Mouse (Mus musculus) limb, embryonic 11.5 days (tissue): ENCODE measurements around the gene Ppt2. TPM values are rescaled to one million over a fixed set of nuclear protein-coding genes. Genes with fewer than 3 reads are reported as not detected.

Source experiments
- ATAC-seq: fragments of 200-750 bp; cut with Nextera tagmentation; 2 replicates; pipeline ENCODE4 v1.8.0; 2017; ENCODE audit warnings: low read depth; ENCODE audit not compliant: insufficient number of reproducible peaks, low FRiP score, low TSS enrichment
- DNase-seq: peaks from one replicate; pipeline ENCODE4 v3.0.0-alpha.2; 2015; ENCODE audit warnings: low spot score
- H3K27ac ChIP-seq: fragments of 300-500 bp; sonication (generic); replicated peaks from 2 replicates; pipeline ENCODE4 v1.5.1; 2014; ENCODE audit warnings: low read depth, mild to moderate bottlenecking, low read length
- H3K27me3 ChIP-seq: fragments of 300-500 bp; sonication (generic); 2 replicates; pipeline ENCODE4 v1.6.1; 2014; ENCODE audit warnings: mild to moderate bottlenecking, low read length, mixed read lengths; ENCODE audit not compliant: control insufficient read depth, insufficient read depth
- H3K36me3 ChIP-seq: fragments of 300-500 bp; sonication (generic); 2 replicates; pipeline ENCODE4 v1.6.1; 2014; ENCODE audit warnings: mild to moderate bottlenecking, low read length, moderate library complexity, mixed read lengths; ENCODE audit not compliant: control insufficient read depth, insufficient read depth
- H3K4me1 ChIP-seq: fragments of 300-500 bp; sonication (generic); 2 replicates; pipeline ENCODE4 v1.6.1; 2014; ENCODE audit warnings: low read length, mixed read lengths; ENCODE audit not compliant: control insufficient read depth, insufficient read depth
- H3K4me2 ChIP-seq: fragments of 300-500 bp; sonication (generic); 2 replicates; pipeline ENCODE4 v1.6.1; 2014; ENCODE audit warnings: low read depth, mild to moderate bottlenecking, moderate library complexity; ENCODE audit not compliant: severe bottlenecking
- H3K4me3 ChIP-seq: fragments of 300-500 bp; sonication (generic); 2 replicates; pipeline ENCODE4 v1.5.1; 2014; ENCODE audit warnings: low read depth, low read length
- H3K9ac ChIP-seq: fragments of 300-500 bp; sonication (generic); 2 replicates; pipeline ENCODE4 v1.6.1; 2014; ENCODE audit warnings: mild to moderate bottlenecking, low read length
- H3K9me3 ChIP-seq: fragments of 300-500 bp; sonication (generic); 2 replicates; pipeline ENCODE4 v1.6.1; 2016; ENCODE audit warnings: low read length; ENCODE audit not compliant: control insufficient read depth
- WGBS: fragments of 180-500 bp; shearing (Covaris S2); extraction: QIAGEN DNeasy Blood & Tissue Kit; methylation state at CpG from one replicate; pipeline ENCODE4 v1.1.7; 2014; 5-methylcytosine and 5-hydroxymethylcytosine counted together
- polyA plus RNA-seq: library from polyadenylated mRNA; unstranded; fragments of >200 nt; fragmentation: Nextera tagmentation; extraction: Ambion mirVana; gene quantifications from 2 replicates; pipeline ENCODE4 v1.2.1, GENCODE M21; 2014

Ppt2 gene
- polyA plus RNA-seq, 1 experiment from 2014 or later: 26.1 TPM

- peak overlapping the region; percentile 57; the same call in 1 of the 2 replicates for H3K27ac ChIP-seq
- H3K4me1 ChIP-seq: peaks cover 42% of the 10 kb centered on the region
- no peaks in the 10 kb centered on the region for H3K27me3 ChIP-seq
- ATAC-seq (no peak), DNase-seq (no peak)
- H3K36me3 ChIP-seq: no peaks in the 10 kb centered on the region
- H3K9ac ChIP-seq: no peak overlapping the region
- no peaks in the 10 kb centered on the region for H3K9me3 ChIP-seq
- WGBS: 42% methylated on average over 3 of the region's 3 CpGs
- no peak overlapping the region for H3K4me3 ChIP-seq
- H3K4me2 ChIP-seq: no peak overlapping the region
Measured at GRCm38 (mm10) chr17:34588767-34589166, 39.5 kb downstream of the Ppt2 start.

DNA sequence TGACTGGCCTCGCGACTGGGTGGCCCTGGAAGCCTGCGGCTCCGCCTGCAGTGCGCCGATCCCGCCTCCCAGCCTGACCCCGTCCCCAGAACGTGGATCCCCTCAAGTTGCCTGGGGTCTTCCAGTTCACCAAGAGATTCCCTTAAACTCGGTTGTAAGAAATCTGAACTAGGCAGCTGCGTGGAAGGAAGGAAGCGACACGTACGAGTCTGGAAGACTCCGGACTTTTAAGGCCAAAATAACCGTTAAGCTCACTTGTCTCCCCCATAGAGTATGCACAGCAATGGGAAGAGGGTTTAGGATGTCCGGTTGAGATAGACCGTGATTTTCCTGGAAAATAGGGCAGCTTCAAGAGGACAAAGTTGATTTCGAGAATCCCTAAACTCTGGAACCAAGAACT, 40.5 kb downstream of the Ppt2 start:
- WGBS: 5% methylated on average over 19 of the region's 19 CpGs
- ATAC-seq: no peak
- Histone ChIP-seq H3K4me1 (peaks cover 36% of the 10 kb centered on the region), H3K4me3 (peak overlapping the region; percentile 74), H3K27me3 (no peaks in the 10 kb centered on the region), H3K4me2 (peak overlapping the region; percentile 89), H3K36me3 (no peaks in the 10 kb centered on the region), H3K9me3 (no peaks in the 10 kb centered on the region), H3K27ac (peak overlapping the region; percentile 94), H3K9ac (peak overlapping the region; percentile 92)
- DNase-seq: no peak

GRCm38 (mm10) chr17:34587423-34587811, 40.9 kb downstream of the Ppt2 start:
- H3K4me1 ChIP-seq: peaks cover 36% of the 10 kb centered on the region
- H3K27ac ChIP-seq: peak overlapping the region; percentile 94
- WGBS: under 1% methylated on average over 50 of the region's 50 CpGs
- no peaks in the 10 kb centered on the region for H3K36me3 ChIP-seq
- H3K27me3 ChIP-seq: no peaks in the 10 kb centered on the region
- no peaks in the 10 kb centered on the region for H3K9me3 ChIP-seq
- peak; percentile 77 for ATAC-seq
- peak overlapping the region; percentile 92 for H3K9ac ChIP-seq
- H3K4me3 ChIP-seq: peak overlapping the region; percentile 74
- peak; percentile 97 for DNase-seq
- peak overlapping the region; percentile 89 for H3K4me2 ChIP-seq

DNA sequence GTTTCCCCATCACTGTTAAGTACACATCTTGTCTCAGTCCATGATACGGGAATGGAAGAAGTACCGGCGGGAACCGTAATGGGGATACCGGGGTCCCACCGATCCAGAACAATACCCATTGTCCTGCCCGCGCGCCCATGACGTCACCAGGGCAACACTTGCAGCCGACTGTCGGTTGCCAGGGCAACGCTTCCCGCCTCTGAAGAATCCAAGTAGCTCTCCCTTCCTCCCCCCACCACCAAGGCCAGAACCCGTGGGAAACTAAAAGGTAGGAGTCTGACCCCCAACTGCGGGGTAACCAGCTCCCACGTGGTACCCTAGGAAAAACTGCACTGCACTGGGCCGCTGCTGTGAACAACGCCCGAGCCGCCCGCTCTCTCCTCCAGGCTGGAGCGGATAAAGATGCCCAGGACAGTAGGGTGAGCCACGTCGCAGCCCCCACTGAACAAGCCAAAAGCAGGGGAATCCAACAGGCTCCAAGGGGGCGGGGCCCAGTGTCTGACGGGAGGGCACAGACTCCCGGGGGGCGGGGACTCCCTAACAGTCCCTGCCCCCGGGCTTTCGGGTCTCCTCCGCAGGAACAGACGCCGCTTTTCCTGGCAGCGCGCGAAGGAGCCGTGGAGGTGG, 41.4 kb downstream of the Ppt2 start:
- peak overlapping the region; percentile 92 for H3K9ac ChIP-seq
- peak overlapping the region; percentile 89 for H3K4me2 ChIP-seq
- WGBS: under 1% methylated on average over 38 of the region's 38 CpGs
- H3K27ac ChIP-seq: peak overlapping the region; percentile 94
- H3K4me1 ChIP-seq: peaks cover 36% of the 10 kb centered on the region
- H3K27me3 ChIP-seq: no peaks in the 10 kb centered on the region
- no peaks in the 10 kb centered on the region for H3K9me3 ChIP-seq
- ATAC-seq (peak; percentile 80), DNase-seq (peak; percentile 94)
- no peaks in the 10 kb centered on the region for H3K36me3 ChIP-seq
- H3K4me3 ChIP-seq: peak overlapping the region; percentile 74

DNA sequence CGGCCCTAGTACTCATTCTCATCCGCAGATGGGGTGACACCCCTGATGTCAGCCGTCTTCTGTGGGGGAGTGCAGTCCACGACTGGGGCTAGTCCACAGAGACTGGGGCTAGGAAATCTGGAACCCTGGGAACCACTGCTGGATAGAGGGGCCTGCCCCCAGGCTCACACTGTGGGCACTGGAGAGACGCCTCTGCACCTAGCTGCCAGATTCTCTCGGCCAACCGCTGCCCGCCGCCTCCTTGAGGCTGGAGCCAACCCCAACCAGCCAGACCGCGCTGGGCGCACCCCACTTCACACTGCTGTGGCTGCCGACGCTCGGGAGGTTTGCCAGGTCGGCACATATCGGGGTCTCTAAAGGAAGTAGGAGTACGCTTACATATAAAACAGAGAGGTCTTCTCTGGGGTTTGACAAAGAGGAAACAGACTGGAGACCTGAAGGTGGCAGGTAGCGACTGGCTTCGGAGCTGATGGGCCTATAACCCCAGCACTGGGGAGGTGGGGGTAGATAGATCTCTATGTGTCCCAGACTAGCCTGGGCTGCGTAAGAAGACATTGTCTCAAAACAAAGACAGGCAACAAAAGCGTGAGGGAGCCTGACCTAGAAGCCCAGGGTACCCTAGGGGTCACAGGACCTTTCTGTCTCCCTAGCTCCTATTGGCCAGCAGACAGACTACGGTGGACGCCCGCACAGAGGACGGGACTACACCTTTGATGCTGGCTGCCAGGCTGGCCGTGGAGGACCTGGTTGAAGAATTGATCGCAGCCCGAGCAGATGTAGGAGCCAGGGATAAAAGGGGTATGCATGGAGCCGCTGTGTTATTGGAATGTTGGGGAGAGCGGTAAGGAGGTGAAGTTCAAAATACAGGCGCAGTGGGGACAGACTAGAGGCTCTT, 42.2 kb downstream of the Ppt2 start:
- DNase-seq (peak; percentile 36), ATAC-seq (peak; percentile 2; the same call in 1 of the 2 replicates)
- 27% methylated on average over 32 of the region's 32 CpGs for WGBS
- H3K27me3 ChIP-seq: no peaks in the 10 kb centered on the region
- peak overlapping the region; percentile 89 for H3K4me2 ChIP-seq
- peaks cover 31% of the 10 kb centered on the region for H3K4me1 ChIP-seq
- H3K9me3 ChIP-seq: no peaks in the 10 kb centered on the region
- peak overlapping the region; percentile 92 for H3K9ac ChIP-seq
- H3K36me3 ChIP-seq: no peaks in the 10 kb centered on the region
- H3K4me3 ChIP-seq: peak overlapping the region; percentile 74
- H3K27ac ChIP-seq: peak overlapping the region; percentile 94

DNA sequence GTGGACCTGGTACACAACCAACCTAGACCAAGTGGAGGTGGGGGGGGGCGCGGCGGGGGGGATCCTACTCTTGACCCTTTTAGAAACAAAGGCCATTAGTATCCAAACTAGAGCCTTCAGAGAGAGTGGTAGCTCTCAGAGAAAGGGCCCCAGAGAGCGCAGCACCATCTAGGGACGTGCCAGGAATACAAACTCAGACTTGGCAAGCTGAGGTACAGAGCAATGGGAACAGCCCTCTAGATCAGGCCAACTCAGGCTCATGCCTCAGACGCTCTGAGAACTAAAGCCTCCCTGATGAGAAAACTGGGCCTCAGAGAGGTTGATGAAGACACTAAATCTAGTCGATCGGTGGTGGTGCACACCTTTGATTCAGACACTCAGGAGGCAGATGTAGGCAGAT, 43.2 kb downstream of the Ppt2 start:
- no peak overlapping the region for H3K27ac ChIP-seq
- 93% methylated on average over 8 of the region's 8 CpGs for WGBS

GRCm38 (mm10) chr17:34583819-34584218, 44.5 kb downstream of the Ppt2 start:
- 86% methylated on average over 8 of the region's 8 CpGs for WGBS

More for the DNA sequence above, 43.2 kb downstream of the Ppt2 start:
- H3K36me3 ChIP-seq: no peaks in the 10 kb centered on the region
- H3K27me3 ChIP-seq: no peaks in the 10 kb centered on the region
- no peak for DNase-seq
- H3K4me2 ChIP-seq: no peak overlapping the region
- no peak for ATAC-seq
- no peak overlapping the region for H3K4me3 ChIP-seq
- H3K9ac ChIP-seq: no peak overlapping the region
- H3K9me3 ChIP-seq: no peaks in the 10 kb centered on the region
- peaks cover 21% of the 10 kb centered on the region for H3K4me1 ChIP-seq

GRCm38 (mm10) chr17:34583397-34583796, 44.9 kb downstream of the Ppt2 start:
- 71% methylated on average over 7 of the region's 7 CpGs for WGBS
- Histone ChIP-seq H3K27me3 (no peaks in the 10 kb centered on the region), H3K27ac (no peak overlapping the region), H3K4me1 (0 out of 2 replicates have a peak, but pooled peaks cover 7% of the 10 kb centered on the region), H3K9me3 (no peaks in the 10 kb centered on the region), H3K4me2 (no peak overlapping the region), H3K36me3 (no peaks in the 10 kb centered on the region), H3K9ac (no peak overlapping the region), H3K4me3 (no peak overlapping the region)
- DNase-seq: no peak
- no peak for ATAC-seq

More at GRCm38 (mm10) chr17:34583819-34584218, 44.5 kb downstream of the Ppt2 start:
- ATAC-seq (no peak), DNase-seq (no peak)
- Histone ChIP-seq H3K4me1 (0 out of 2 replicates have a peak, but pooled peaks cover 9% of the 10 kb centered on the region), H3K4me2 (no peak overlapping the region), H3K27ac (no peak overlapping the region), H3K9me3 (no peaks in the 10 kb centered on the region), H3K27me3 (no peaks in the 10 kb centered on the region), H3K4me3 (no peak overlapping the region), H3K36me3 (no peaks in the 10 kb centered on the region), H3K9ac (no peak overlapping the region)
